Mouse (Mus musculus) lung, adult 10 weeks (tissue): ENCODE data around the gene Yeats2. TPM values are rescaled to one million over a fixed set of nuclear protein-coding genes. Genes with fewer than 3 reads are reported as not detected.

Experiments
- polyA plus RNA-seq: library from polyadenylated mRNA; stranded (reverse); fragments of 350-450 nt; fragmentation: Illumina TruSeq; extraction: RNeasy Lipid Tissue Mini Kit (QIAGEN cat#74804); gene quantifications from one replicate; pipeline ENCODE4 v1.2.3, GENCODE M21; 2014; ENCODE audit warnings: low read depth, low replicate concordance; ENCODE audit not compliant: insufficient read depth

The Yeats2 gene
- polyA plus RNA-seq = 5.0 TPM

GRCm38 (mm10) chr16:20140772-20141531 lies at the start of gene Yeats2:
Yeats2 (plus strand) TSS chr16:20141063.

GRCm38 (mm10) chr16:20097069-20097710 lies 43.7 kb upstream of the Yeats2 start, which contains the start of gene Klhl24:
Klhl24 (plus strand) TSS chr16:20097542.

GRCm38 (mm10) chr16:20240468-20241414 lies 99.9 kb downstream of the Yeats2 start, which contains the start of gene Map6d1:
Map6d1 (minus strand) TSS chr16:20241358.

Other genes with a start within 250 kb of the Yeats2 start
- 8.3 TPM for gene Klhl6, start 158.0 kb upstream of the Yeats2 start, polyA plus RNA-seq
- 16.2 TPM for gene Klhl24, start 43.5 kb upstream of the Yeats2 start, polyA plus RNA-seq
- gene Map6d1, start 100.3 kb downstream of the Yeats2 start, polyA plus RNA-seq = not detected
- 40.0 TPM for gene Parl, start 161.3 kb downstream of the Yeats2 start, polyA plus RNA-seq
- 1.6 TPM for gene Cyp2ab1, start 184.3 kb downstream of the Yeats2 start, polyA plus RNA-seq